Mouse (Mus musculus): ENCODE data around the gene Ptges.
A peak's percentile ranks its signal among the peaks of the same experiment; 100 is the strongest.
"Not testable (repeated sequence)": the region's sequence is repeated elsewhere in the genome, so short reads cannot be mapped to it uniquely, and the experiment has no call there.

Gene Ptges

GRCm38 (mm10) chr2:30927844-30928628 lies 1.6 kb downstream of the Ptges start:
- peak; percentile 82 to 93 for DNase-seq

GRCm38 (mm10) chr2:30927151-30927781 lies 2.4 kb downstream of the Ptges start:
- peak in 1 of 2 experiments; percentile 22 for DNase-seq

GRCm38 (mm10) chr2:30926381-30926780 lies 3.3 kb downstream of the Ptges start:
- no peak for DNase-seq

GRCm38 (mm10) chr2:30925181-30925580 lies 4.5 kb downstream of the Ptges start:
- no peak for DNase-seq

GRCm38 (mm10) chr2:30923099-30923498 lies 6.6 kb downstream of the Ptges start:
- no peak for DNase-seq

GRCm38 (mm10) chr2:30920216-30920615 lies 9.4 kb downstream of the Ptges start:
- DNase-seq, result no peak

GRCm38 (mm10) chr2:30918780-30919329 lies 10.8 kb downstream of the Ptges start:
- no peak for DNase-seq

- no peak for DNase-seq
Observed at GRCm38 (mm10) chr2:30918126-30918525, 11.5 kb downstream of the Ptges start.

GRCm38 (mm10) chr2:30917649-30918048 lies 12.0 kb downstream of the Ptges start:
- peak in 1 of 2 experiments; percentile 35 for DNase-seq

- DNase-seq, result not testable (repeated sequence)
Observed at GRCm38 (mm10) chr2:30915933-30916332, 13.7 kb downstream of the Ptges start.

- no peak for DNase-seq
Observed at GRCm38 (mm10) chr2:30915376-30915775, 14.3 kb downstream of the Ptges start.

- no peak for DNase-seq
Observed at GRCm38 (mm10) chr2:30914836-30915235, 14.8 kb downstream of the Ptges start.

- no peak for DNase-seq
Observed at GRCm38 (mm10) chr2:30913022-30913421, 16.6 kb downstream of the Ptges start.

GRCm38 (mm10) chr2:30912291-30912773 lies 17.3 kb downstream of the Ptges start:
- no peak for DNase-seq

GRCm38 (mm10) chr2:30906641-30907040 lies 23.0 kb downstream of the Ptges start:
- no peak for DNase-seq

- no peak for DNase-seq
Observed at GRCm38 (mm10) chr2:30905906-30906305, 23.8 kb downstream of the Ptges start.

GRCm38 (mm10) chr2:30904991-30905390 lies 24.7 kb downstream of the Ptges start:
- peak; percentile 33 to 60 for DNase-seq

GRCm38 (mm10) chr2:30904231-30904630 lies 25.4 kb downstream of the Ptges start:
- DNase-seq, result no peak

GRCm38 (mm10) chr2:30902726-30903722 lies 26.6 kb downstream of the Ptges start:
- DNase-seq, result peak in 1 of 2 experiments; percentile 59

GRCm38 (mm10) chr2:30902256-30902655 lies 27.4 kb downstream of the Ptges start:
- DNase-seq, result no peak

- no peak for DNase-seq
Observed at GRCm38 (mm10) chr2:30901646-30902160, 28.0 kb downstream of the Ptges start.

- no peak for DNase-seq
Observed at GRCm38 (mm10) chr2:30899397-30900069, 30.1 kb downstream of the Ptges start.
